ENCODE assay signal across 1 mouse cellular context in the genomic region with DNA sequence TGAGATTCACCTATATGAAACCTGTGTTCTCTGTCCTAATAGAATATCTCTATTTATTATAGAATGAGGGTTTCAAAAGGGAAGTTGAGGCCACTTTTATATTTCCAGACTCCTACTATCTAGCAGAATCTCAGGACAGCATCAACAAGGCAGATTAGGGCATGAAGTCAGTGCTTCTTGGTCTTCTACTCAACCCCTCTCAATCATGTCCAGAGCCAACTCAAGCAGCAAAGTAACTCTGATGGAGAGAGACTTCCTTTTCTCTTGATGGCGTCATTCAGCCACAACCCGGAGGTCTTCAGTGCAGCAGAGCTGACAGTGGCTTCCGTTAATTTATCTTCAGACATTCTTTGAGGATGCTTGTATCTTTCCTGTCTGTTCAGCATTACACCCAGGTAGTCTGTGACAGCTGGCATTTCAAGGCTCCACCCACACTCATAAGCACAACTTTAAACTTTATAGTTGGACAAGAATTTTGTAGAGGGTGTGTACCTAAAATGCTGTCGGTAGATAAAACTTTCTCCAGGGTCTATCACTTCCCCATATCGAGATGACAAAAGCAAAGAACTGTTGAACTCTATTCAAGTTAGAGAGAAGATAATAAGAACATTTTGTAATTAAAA.
A peak's percentile ranks its signal among the peaks of the same experiment; 100 is the strongest.
TF ChIP-seq lines count a peak whose summit lies in the region.

No protein-coding gene starts in this region.

TF ChIP-seq in MEL, 35 proteins besides CTCF, POLR2A, EP300 and RAD21 (continued from another document):
- no peak for TF ChIP-seq JUND (IDR thresholded peaks at IDR 0.05; ENCODE audit: low read depth, low read length)
- peak; percentile 57; the same call in 1 of the 2 replicates for TF ChIP-seq ELF1 (IDR thresholded peaks at IDR 0.05; ENCODE audit: low read depth, low read length)
